Mouse (Mus musculus) gastrocnemius, adult 8-10 months (tissue): ENCODE data around the gene Praf2. TPM values are rescaled to one million over a fixed set of nuclear protein-coding genes. Genes with fewer than 3 reads are reported as not detected.
A peak's percentile ranks its signal among the peaks of the same experiment; 100 is the strongest.
"Not testable (repeated sequence)": the region's sequence is repeated elsewhere in the genome, so short reads cannot be mapped to it uniquely, and the experiment has no call there.

ENCODE experiments used
- DNase-seq, 2 experiments: peaks; one replicate each; pipeline ENCODE4 v3.0.0; 2022; ENCODE audit warnings: low spot score in 2 of 2
- total RNA-seq, 4 experiments: library from RNA; stranded (reverse); gene quantifications; 2 replicates each; pipeline ENCODE4 v1.2.4; 2022

Gene Praf2
- total RNA-seq, 4 experiments from 2014 or later, result 3.6 to 4.6 (median 3.7) TPM

DNA sequence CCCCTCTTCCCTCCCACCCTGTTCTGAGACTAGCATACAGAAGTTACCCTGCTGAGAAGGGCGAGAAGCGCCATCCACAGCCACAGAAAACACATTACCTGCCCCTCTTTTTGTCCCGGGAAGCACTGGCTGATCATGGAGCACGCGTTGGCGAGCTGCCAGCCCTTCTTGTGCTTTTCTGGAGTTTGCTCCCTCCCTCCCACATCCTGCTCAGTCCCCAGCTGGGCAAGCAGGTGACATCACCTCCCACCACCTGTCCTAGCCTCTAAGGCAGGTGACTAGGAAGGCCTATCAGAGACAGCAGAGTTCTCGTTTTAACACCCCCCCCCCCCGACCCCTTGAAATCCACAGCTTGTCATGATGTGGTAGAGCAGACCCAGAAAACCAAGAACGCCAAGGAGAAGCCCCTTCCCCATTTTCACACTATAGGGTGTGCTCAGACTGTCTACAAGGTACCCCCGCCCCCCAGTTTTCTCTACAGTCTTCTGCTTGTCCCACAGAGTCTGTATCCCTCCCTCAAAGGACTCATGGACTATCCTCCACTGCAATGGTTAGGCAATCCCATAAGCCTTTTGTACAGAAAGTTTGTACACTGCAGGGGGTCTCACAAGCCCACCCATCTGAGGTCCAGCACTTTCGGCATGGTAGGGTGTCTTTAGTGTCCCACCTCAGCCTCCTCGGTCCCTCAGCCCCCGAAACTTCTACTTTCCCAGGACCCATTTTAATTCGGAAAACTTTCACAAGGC is 11.3 kb downstream of the Praf2 start:
- DNase-seq, result no peak

DNA sequence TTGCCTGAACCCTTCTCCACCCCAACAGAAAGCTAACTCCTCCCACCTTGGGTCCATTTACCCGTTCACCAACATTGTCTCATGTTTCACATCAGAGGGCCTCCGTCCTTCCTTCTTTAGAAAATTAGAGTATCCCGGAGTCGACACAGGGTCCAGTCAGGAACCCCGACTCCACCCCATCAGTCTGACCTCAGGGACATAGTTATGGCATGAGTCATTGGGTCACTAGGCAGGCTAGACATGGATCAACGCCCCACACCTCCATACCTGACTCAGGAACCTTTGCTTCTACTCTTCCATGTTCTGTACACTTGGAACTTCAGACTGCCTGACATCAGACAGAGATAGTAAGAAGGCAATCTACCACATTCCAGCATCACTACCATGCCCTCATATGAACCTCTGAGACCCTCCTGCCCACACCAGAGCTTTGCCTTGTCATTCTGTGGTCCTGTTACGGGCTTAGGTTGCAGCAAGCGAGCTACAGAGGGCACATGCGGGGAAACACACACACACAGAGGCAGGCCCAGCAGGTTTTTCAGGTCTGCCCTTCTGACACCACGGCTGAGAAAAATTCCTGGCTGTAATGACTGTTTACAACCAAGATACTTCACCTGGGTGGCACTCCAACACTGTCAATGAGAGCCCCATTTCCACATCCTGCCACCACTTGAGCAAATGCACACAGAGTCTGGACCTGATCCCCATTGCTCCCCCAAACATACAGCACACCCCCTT is 12.0 kb downstream of the Praf2 start:
- DNase-seq, result no peak

DNA sequence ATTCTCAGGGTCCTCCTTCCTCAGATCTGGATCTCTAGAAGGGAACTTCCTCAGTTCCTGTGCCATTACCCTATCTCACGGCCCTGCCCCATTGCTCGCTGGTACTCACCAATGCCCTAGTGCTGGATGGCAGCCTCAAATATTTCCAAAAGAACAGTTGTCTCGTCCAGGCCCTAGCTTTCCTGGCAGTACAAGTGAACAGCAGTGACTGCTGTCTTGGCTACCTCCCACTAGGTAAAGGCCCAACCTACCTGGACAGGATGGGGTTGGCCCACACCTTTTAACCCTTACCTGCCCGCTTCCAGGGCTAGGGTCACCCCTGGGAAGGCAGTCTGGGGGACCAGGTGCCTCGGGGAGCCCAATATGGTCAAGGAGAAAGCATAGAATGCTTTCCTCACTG is 12.9 kb downstream of the Praf2 start:
- DNase-seq, result no peak

DNA sequence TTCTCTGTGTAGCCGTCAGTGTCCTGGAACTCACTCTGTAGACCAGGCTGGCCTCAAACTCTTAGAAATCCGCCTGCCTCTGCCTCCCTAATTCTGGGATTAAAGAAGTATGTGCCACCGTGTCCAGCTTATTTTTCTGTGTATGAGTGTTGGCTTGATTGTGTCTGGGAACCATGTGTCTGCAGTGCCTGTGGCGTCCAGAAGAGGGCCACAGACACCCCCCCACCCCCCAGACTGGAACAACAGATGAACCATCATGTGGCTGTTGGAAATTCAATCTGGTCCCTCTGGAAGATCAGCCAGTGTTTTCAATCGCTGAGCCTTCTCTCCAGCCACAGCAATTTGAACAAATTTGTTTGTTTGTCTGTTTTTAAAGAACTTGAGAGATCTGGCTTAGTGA is 15.2 kb downstream of the Praf2 start:
- no peak for DNase-seq

DNA sequence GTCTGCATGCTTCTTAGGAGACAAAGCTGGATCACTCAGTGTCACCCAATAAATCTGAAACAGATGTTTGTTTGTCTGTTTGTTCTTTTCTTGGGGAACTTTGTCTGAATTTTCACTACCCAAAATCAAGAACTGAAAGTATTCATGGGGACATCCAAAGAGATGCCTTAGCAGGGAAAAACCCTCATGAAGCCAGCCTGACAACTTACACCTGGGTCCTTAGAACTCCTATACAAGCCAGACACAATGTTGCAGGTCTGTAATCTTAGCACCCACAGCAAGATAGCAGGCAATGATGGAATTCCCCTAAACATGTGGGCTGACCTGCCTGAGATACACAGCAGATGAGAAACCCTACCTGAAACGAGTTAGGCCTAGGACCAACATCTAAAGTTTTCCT is 16.7 kb downstream of the Praf2 start:
- DNase-seq, result no peak

DNA sequence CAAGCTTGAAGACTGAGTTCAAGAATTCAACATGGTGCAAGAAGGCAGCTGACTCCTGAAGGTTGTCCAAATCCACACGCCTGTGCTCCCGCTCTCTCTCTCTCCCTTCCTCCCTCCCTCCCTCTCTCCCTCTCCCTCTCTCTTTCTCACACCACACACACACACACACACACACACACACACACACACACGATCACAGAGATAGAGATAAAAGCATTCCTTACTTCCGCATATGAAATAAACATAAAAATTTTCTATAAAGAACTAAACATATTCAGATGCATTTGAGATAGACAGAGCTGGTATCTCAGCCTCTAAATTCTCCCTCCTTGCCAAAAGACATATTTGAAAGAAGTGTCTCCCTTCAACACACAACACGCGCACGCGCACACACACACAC is 17.2 kb downstream of the Praf2 start:
- no peak for DNase-seq

DNA sequence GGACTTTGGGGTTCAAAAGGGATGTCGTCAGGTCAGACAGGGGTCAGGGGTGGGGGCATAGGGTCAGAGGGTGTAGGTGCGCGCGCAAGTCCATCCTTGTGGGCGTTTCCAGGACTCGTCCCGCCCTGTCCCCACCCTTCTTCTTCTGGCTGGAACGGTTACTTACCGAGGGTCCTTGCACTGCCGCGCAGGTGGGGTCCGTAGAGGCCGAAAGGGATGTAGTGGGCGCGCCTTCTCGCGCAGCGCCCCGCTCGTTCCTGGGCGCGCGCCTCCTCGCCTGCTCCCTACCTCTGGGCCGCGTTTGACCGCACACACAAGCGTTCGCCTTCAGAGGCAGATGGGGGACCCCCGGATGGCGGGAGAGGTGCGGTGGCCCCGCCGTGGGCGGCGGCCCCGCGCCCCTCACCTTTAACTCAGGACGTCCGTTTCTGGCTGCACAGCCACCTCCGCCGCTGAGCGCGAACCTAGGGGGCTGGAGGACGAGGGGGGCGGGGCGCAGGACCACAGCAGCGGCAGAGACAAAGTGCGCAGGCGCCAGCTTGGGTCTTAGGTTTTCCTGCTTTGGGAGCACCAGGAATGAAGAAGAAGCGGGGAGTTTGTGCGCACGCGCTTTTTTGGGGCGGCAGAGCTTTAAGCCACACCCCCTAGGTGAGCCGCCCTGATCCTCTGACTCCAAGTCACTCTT is 22.3 kb downstream of the Praf2 start, which contains the start of gene Ccdc120:
TSS of gene Ccdc120 (minus strand) at position 474 of the 685 bp plus-strand sequence.
- peak in 1 of 2 experiments; percentile 42 for DNase-seq

DNA sequence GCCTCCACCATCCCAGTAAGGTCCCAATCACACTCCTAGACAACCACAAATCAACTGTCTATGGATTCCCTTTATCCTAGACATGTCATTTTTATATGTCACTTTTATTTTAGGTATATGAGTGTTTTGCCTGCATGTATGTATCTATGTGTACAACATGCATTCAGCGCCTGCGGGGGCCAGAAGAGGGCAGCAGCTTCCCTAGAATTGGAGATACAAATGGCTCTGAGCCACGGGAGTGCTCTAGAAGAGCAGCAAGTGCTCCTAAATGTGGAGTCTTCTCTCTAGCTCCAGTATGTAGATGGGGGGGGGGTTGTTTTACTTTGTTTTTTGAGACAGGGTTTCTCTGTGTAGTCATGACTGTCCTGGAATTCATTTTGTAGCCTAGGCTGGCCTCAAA is 25.4 kb downstream of the Praf2 start:
- not testable (repeated sequence) for DNase-seq

DNA sequence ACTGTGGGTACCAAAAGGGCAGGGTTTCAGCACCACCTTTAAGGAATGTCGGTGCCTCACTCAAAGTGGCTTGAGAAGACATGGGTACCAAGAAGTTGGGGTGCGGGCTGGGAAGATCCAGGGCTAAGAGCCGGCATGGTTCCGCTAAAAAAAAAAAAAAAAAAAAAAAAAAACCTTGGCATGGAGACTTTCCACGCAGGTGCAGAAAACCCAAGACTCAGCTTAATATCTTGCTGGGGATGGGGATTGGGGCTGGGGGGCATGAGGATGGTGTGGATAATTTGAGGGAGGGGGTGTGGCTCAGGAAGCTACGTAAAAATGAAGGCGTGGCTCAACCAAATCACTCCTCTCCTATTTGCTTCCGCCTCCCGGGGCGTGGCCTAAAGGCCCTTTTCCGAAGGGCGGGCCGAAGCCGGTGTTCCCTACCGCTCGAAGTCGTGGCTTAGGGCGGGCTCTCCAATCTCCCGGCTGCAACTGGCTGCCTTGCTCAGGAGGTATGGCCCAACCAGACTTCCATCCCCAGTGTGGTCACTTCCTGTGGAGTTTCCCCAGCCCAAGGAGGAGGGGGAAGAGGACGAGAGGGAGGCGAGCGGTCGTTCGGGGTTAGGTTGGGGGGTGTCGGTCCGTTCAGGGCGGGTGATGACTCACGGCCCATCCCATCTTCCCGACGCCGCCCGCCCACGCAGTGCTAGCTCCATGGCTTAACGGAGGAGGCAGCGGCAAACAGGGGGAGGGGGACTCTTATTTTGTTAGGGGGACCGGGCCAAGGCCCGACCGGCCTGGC is 34.1 kb downstream of the Praf2 start, which contains the start of gene Tfe3:
TSS of gene Tfe3 (plus strand) at position 424 of the 784 bp plus-strand sequence.
- DNase-seq, result peak; percentile 84 to 92

DNA sequence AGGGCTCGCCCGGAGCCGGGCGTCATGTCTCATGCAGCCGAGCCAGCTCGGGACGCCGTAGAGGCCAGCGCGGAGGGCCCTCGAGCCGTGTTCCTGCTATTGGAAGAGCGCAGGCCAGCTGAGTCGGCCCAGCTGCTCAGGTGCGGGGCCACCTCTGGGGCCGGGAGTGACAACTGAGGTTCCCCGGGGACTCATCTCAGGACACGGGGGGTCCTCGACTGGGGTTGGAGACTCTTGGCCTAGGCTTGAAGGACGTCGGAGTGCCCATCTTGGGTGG is 34.6 kb downstream of the Praf2 start:
- no peak for DNase-seq

DNA sequence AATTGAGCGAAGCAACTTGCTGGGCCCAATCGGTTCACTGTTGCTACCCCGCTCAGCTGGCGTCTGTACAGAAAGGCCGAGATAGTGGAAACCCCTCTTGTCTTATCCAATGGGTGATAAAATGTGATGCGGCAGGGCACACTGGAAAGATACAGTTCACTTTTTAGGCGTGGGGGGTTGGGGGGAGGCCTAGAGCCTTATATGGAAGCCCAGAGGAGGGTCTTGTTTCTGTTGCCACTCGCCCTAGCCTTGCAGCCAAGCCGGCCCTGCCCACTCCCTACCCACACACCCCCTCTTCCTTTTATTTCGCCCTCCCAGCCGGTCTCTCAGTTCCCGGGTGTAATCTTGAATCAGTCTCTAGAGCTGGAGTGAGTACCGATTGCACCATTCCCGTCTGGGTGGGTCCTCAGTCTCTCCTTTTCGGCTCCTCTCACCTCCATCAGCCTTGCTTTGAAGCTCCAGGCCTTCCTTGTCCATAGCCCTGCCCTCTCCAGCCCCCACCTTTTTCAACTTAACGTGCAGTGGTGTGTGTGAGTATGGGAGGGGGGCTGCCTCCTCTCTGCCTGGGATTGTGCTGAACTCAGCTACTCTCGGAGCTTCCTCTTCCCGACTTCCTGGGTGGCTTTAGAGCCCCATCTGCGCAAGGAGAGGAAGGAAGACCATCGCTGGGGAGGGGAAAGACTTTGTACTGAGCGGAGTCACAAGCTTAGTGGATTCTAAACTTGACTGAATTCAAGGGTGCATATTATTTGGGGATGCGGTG is 35.6 kb downstream of the Praf2 start:
- DNase-seq, result no peak

DNA sequence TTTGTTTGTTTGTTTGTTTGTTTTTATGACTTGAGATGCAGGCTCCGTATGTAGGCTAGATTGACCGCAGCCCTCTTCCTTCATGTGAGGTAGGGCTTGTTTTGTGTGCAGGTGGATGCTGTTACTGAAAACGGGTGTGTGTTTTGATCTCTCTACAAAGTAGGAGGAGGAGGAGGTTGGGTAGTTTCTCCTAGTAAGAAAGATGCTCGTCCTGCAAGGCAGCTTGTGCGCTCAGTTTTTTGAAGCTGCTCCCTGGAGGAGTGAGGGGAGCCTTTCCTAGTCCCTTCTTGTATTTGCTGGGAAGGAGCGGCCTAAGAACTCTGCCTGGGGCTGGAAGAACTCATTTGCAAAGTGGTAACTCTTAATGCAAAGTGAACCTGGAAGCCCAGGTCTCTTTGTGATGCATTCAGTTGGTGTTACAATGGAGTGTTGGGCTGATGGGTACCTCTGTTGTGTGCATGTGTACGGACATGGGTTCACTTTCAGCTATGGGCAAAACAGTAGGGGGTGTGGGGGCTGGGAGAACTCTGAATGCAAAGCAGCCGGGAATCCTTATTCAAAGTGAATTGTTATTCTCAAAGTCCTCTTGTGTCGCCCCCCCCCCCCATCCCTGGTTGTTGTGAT is 36.5 kb downstream of the Praf2 start:
- no peak for DNase-seq

DNA sequence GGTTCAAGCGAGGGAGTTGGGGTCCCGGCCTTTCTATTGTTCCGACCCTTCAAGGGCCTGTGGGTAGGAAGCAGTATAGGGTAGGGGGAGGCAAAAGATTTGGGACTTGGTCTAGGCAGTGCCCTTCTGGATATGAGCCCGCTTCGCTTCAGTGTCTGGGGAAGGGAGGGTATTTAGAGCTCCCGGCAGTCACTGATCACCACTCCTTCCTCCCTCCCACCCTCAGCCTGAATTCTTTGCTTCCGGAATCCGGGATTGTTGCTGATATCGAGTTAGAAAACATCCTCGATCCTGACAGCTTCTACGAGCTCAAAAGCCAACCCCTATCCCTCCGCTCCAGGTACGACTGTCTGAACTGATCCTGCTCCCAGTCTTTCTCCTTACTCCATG is 37.0 kb downstream of the Praf2 start:
- no peak for DNase-seq

DNA sequence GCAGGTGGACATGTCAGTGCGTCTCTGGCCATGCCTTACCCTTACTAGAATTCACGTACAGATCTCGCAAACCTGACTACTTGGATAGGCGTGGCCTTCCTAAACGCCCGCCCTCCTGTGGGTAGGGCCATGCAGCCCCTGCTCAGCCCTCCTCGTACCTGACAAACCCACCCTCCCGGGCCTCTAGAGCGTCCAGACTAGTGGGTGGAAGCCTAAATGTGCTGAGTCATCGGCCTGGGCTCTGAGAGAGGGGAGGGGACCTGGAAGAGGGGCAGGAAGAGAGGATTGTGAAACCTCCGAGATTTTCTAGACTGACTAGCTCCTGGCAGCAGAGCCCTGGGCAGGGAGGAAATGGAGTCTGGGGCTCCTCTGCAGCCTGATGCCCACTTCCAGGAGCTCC is 37.5 kb downstream of the Praf2 start:
- peak in 1 of 2 experiments; percentile 30 for DNase-seq

DNA sequence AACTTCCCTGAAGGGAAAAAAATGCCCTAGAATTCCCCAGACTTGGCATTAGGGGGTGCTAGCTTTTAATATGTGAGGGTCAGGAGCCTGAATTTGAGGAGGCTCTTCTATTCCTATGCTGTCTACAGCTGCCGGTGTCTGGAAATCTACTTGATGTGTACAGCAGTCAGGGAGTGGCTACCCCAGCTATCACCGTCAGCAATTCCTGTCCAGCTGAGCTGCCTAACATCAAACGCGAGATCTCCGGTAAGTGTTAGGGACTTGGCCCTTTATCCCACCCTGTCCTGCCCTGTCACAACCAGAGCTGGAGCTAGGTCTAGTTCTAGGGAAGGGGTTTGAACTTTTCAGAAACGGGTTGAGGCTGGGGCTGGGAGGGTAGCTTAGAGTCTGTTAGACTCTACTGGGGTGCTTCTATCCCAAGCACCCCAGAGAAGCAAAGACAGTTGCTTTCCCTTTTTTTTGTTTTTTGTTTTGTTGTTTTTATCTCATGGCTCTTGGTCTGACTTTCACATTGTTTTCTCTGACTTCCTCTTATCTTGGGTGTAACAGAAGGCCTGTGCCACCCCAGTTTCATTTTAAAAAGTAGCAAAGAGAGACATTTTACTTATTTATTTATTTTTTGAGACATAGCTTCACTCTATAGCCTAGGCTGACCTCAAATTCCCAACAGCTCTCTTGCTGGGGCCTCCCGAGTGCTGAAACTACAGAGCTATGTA is 41.2 kb downstream of the Praf2 start:
- no peak for DNase-seq

DNA sequence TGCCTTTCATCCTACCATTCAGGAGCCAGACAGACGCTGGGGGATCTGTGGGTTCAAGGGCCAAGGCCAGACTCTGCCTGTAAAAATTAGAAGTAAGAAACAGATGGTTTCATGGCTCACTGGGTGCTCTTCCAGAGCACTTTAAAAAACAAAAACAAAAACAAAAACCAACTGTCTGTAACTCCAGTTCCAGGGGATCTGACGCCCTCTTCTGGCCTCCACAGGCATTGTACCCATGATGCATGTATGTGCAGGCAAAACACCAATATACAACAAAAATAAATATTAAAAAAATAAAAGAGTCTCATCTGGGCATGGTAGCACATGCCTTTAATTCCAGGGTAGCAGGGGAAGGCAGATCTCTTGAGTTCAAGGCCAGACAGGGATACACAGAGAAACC is 44.5 kb downstream of the Praf2 start:
- DNase-seq, result no peak

DNA sequence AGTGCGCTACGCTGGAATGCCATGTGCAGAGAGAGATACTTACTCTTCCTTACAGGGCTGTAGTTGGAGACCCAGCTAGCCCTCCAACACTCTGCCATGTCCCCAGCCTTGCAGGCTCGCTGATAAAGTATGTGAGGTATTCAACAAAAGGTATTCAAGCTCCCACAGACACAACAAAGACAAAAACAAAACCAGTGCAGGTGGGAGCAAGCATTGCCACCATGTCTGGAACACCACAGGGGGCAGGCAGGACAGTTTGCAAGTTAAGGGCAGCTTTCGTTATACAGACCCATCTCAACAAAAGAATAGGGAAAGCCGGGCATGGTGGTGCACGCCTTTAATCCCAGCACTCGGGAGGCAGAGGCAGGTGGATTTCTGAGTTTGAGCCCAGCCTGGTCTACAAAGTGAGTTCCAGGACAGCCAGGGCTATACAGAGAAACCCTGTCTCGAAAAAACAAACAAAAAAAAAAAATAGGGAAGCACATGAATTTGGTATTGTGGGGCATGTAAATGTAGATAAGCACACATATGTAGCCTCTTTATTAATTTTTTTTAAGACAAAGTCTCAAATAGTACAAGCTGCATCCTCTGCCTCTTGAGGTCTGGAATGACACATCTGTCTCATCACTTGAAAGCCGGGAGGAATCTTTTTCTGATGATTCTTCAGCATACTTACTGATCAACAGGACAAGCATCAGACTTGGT is 47.4 kb downstream of the Praf2 start:
- DNase-seq, result no peak

DNA sequence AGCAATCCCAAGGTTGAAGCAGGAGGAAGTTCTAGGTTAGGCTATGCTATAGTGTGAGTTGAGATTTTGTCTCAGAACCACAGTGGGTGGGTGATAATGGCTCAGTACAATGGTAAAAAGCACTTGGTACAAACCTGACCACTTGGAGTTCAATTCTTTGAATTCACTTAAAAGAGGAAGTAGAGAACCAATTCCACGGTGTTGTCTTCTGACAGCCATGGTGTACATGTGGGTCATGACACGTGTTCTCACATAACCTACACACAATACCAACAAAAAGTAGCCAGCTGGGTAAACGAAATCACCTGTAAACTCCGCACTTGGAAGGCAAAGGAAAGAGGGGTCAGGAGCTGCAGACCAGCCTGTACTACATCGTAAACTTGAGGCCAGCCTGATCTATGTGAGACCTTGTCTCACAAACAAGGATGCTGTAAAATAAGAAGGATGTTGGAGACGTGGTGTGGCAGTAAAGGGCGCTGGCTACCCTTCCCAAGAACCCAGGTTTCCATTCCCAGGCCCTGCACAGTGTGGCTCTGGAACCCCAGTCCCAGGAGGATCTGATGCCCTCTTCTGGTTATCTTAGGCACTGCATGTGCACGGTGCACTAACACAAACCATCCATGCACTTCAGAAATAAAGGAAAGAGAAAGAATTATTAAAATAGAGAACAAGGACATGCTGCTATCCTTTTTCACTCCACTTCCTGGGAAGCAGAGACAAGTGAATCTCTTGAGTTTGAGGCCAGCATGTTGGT is 48.3 kb downstream of the Praf2 start:
- DNase-seq, result peak in 1 of 2 experiments; percentile 11
